In the genomic region with DNA sequence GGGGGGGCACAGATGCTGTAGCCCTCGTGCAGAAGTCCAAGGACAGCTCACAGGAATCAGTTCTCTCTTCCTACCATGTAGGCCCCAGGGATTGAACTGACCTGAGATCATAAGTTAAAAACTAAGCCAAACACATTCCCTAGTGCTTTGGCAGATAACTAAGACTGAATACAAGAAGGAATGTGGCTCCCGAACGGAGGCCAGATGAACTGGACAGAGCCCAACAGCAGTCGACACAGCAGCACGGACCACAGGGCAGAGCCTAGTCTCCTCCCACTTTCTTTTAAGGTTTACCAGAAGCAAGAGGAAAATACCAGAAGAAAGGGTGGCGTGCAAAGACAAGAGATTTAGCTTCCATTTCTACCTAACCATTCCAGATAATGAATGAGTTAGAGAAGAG, we compare ENCODE assay signal across 13 mouse cellular contexts. TPM values are rescaled to one million over a fixed set of nuclear protein-coding genes. Genes with fewer than 3 reads are reported as not detected.
A peak's percentile ranks its signal among the peaks of the same experiment; 100 is the strongest.
DNase-seq lines count a peak whose midpoint lies in the region; ATAC-seq and TF ChIP-seq lines count a peak whose summit lies in the region.
"Had no signal": no experiment of that assay in that cellular context is flagged by ENCODE, and none has a peak within 500 bp of the region (broad histone marks: within the 10 kb centered on the region; RNA-seq: fewer than 3 reads in every experiment).

No protein-coding gene starts in this region.

- no peaks in the 10 kb centered on the region for H3K36me3 ChIP-seq in midbrain, embryonic 15.5 days (replicated peaks)

- H3K27ac ChIP-seq in gastrocnemius, adult 2 months = peak overlapping the region; percentile 66
- no peak overlapping the region for H3K27ac ChIP-seq in midbrain, embryonic 15.5 days
- H3K27ac ChIP-seq: hindbrain, postnatal 0 days had no signal

- intact Hi-C loops in gastrocnemius, adult 2 months (cut with DNase I) = no loop called here
- intact Hi-C loops in heart, postnatal 14 days (cut with DNase I) = loop anchor here (5.0 kb wide), 1 partner anchor 34 kb away; no protein-coding TSS in a partner anchor

- H3K27me3 ChIP-seq in midbrain, embryonic 15.5 days (replicated peaks) = no peaks in the 10 kb centered on the region
- H3K27me3 ChIP-seq: forebrain, embryonic 13.5 days had no signal

- DNase-seq in adrenal gland, postnatal 10 days = peak; percentile 42
- no peak for DNase-seq in adrenal gland, adult 8-10 months
- DNase-seq in gastrocnemius, adult 2 months = peak; percentile 70
- peak; percentile 57 to 73 for DNase-seq in heart, postnatal 14 days
- peak; percentile 71 for DNase-seq in lung, postnatal 10 days
- no peak for DNase-seq in cerebellum, postnatal 4 days (ENCODE audit: low spot score in 2 of 2)
- DNase-seq: B cell, adult 2 months; cerebellum, adult 8-10 months; liver had no signal

- no peak overlapping the region for H3K4me2 ChIP-seq in midbrain, embryonic 15.5 days
- H3K4me2 ChIP-seq: forebrain, embryonic 13.5 days had no signal

- peak overlapping the region; percentile 10; the same call in 1 of the 2 replicates for H3K4me3 ChIP-seq in gastrocnemius, adult 2 months
- no peak overlapping the region for H3K4me3 ChIP-seq in midbrain, embryonic 15.5 days
- H3K4me3 ChIP-seq: forebrain, embryonic 13.5 days had no signal

- ATAC-seq in megakaryocyte progenitor cell, adult 5-6 weeks (replicated peaks; ENCODE audit: poor library complexity) = no peak
- ATAC-seq in midbrain, embryonic 15.5 days (replicated peaks) = no peak
- ATAC-seq: forebrain, embryonic 13.5 days; hindbrain, postnatal 0 days had no signal

- 59% methylated on average over 6 of the region's 6 CpGs for WGBS in midbrain, embryonic 15.5 days

- H3K4me1 ChIP-seq in midbrain, embryonic 15.5 days = no peaks in the 10 kb centered on the region

- TF ChIP-seq CTCF in gastrocnemius, adult 2 months (IDR thresholded peaks at IDR 0.05) = no peak

- H3K9ac ChIP-seq in midbrain, embryonic 15.5 days = no peak overlapping the region
- H3K9ac ChIP-seq: forebrain, embryonic 13.5 days had no signal

- no peaks in the 10 kb centered on the region for H3K9me3 ChIP-seq in midbrain, embryonic 15.5 days
- H3K9me3 ChIP-seq: forebrain, embryonic 13.5 days had no signal

RNA-seq across cellular contexts. Expression of a gene that starts 42.1 kb away (rescaled TPM):
- total RNA-seq in adrenal gland, postnatal 10 days (2021) = 10 to 100 TPM; 18.4 to 24.3 TPM
- 10 to 100 TPM; 20.6 to 28.4 (median 22.0) TPM for total RNA-seq in adrenal gland, adult 8-10 months (2022)
- total RNA-seq in gastrocnemius, adult 2 months (2021) = 10 to 100 TPM; 11.7 to 14.3 TPM
- 10 to 100 TPM; 35.5 to 40.0 TPM for total RNA-seq in heart, postnatal 14 days (2021)
- 3.5 and 6.0 TPM in 2 replicates for total RNA-seq in megakaryocyte progenitor cell, adult 5-6 weeks (2015)
- total RNA-seq in megakaryocyte progenitor cell, adult 5-6 weeks (2017) = 2.7 and 3.0 TPM in 2 replicates
- polyA plus RNA-seq in midbrain, embryonic 15.5 days (2015; fragmentation: Nextera tagmentation; extraction: Ambion mirVana) = 8.6 and 9.3 TPM in 2 replicates

Comparison
In these comparisons a context has a peak if more than half of its experiments do, and no peak if none do; other contexts are left out.
1. DNase-seq: peak in adrenal gland, postnatal 10 days (single experiment), gastrocnemius, adult 2 months (single experiment), heart, postnatal 14 days (2 of 2) and lung, postnatal 10 days (single experiment); none in adrenal gland, adult 8-10 months (single experiment) and cerebellum, postnatal 4 days (0 of 2).